Mouse (Mus musculus): Measurements from ENCODE around the gene Efcab12. TPM values are rescaled to one million over a fixed set of nuclear protein-coding genes. Genes with fewer than 3 reads are reported as not detected.

Efcab12 gene
- polyA plus RNA-seq, 1 experiment from 2014 or later: 0.91 TPM

DNA sequence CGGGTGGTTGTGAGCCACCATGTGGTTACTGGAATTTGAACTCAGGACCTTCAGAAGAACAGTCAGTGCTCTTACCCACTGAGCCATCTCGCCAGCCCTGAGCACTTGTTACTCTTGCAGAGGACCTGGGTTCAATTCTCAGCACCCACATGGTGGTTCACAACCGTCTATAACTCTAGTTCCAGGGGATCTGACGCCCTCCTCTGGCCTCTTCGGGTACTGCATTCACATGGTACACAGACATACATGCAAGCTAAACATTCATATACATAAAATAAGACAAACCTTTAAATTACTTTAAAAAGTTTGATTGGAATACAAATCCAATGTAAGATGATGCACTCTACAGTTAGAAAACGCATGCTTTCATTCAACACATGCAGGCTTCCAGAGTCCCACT, 66.0 kb downstream of the Efcab12 start:
- no peak for ATAC-seq (ENCODE audit: insufficient number of reproducible peaks, insufficient read depth, low FRiP score, low read depth)

DNA sequence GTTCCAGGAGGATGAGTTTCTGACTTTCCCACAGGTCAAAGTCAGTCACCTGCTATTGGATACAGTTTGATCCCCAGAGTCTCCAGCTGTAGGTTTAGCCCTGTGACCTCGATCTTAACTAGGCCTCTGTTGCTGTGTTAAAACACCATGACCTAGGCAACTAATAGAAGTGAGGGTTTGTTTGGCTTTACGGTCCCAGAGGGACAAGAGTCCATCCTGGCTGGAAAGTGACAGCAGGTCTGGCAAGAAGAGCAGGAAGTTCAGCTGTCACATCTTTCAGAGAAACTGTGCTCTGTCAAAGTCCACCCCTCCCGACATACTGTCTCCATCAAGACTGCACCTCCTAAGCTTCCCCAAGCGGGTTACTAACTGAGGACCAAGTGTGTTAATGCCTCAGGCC, 67.4 kb downstream of the Efcab12 start:
- H3K4me2 ChIP-seq (replicated peaks; ENCODE audit: low read depth, low read length): no peak overlapping the region
- WGBS: 62% methylated on average over 4 of the region's 4 CpGs
- no peak overlapping the region for H3K4me3 ChIP-seq (ENCODE audit: low read depth, low read length)
- ATAC-seq (ENCODE audit: insufficient number of reproducible peaks, insufficient read depth, low FRiP score, low read depth): no peak
- no peak overlapping the region for H3K27ac ChIP-seq (ENCODE audit: low read length)
- H3K4me1 ChIP-seq (ENCODE audit: control insufficient read depth, insufficient read depth, low read length): peaks cover 8% of the 10 kb centered on the region
- H3K36me3 ChIP-seq (ENCODE audit: control insufficient read depth, insufficient read depth, low read length): no peaks in the 10 kb centered on the region
- no peak overlapping the region for H3K9ac ChIP-seq (replicated peaks; ENCODE audit: low read depth, low read length)
- H3K9me3 ChIP-seq (ENCODE audit: control insufficient read depth, low read depth, low read length): no peaks in the 10 kb centered on the region
- H3K27me3 ChIP-seq (ENCODE audit: control insufficient read depth, insufficient read depth, low read length): no peaks in the 10 kb centered on the region

More for the DNA sequence above, 66.0 kb downstream of the Efcab12 start:
- Histone ChIP-seq H3K9me3 (ENCODE audit: control insufficient read depth, low read depth, low read length) (no peaks in the 10 kb centered on the region), H3K27me3 (ENCODE audit: control insufficient read depth, insufficient read depth, low read length) (no peaks in the 10 kb centered on the region), H3K27ac (ENCODE audit: low read length) (no peak overlapping the region), H3K4me3 (ENCODE audit: low read depth, low read length) (no peak overlapping the region), H3K4me2 (replicated peaks; ENCODE audit: low read depth, low read length) (no peak overlapping the region), H3K36me3 (ENCODE audit: control insufficient read depth, insufficient read depth, low read length) (no peaks in the 10 kb centered on the region), H3K9ac (replicated peaks; ENCODE audit: low read depth, low read length) (no peak overlapping the region), H3K4me1 (ENCODE audit: control insufficient read depth, insufficient read depth, low read length) (peaks cover 19% of the 10 kb centered on the region)
- 79% methylated on average over 6 of the region's 6 CpGs for WGBS

DNA sequence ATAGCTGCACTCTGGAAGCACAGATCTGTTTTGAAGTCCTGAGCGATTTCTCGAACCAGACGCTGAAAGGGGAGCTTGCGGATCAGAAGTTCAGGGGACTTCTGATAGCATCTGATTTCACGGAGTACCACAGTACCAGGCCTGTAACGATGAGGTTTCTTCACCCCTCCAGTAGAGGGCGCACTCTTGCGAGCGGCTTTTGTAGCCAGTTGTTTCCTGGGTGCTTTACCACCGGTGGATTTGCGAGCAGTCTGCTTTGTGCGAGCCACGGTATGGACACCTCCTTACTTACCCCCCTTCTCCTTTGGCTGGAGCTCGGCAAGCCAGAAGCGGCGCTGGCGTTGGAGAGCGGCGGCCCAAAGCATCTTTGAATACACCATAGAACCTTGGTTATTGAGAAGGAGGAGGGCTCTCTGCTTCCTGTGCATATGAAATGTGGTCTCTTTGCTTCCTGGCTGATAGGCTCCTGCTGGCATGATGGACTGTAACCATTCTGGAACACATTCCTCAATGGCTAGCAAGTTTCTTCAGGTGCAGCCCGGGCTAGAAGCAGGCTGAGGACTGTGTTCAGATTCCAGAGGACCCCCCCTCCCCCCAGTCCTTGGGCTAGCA, 68.0 kb downstream of the Efcab12 start:
- Histone ChIP-seq H3K9me3 (ENCODE audit: control insufficient read depth, low read depth, low read length) (no peaks in the 10 kb centered on the region), H3K4me3 (ENCODE audit: low read depth, low read length) (no peak overlapping the region), H3K9ac (replicated peaks; ENCODE audit: low read depth, low read length) (no peak overlapping the region), H3K27ac (ENCODE audit: low read length) (no peak overlapping the region), H3K27me3 (ENCODE audit: control insufficient read depth, insufficient read depth, low read length) (no peaks in the 10 kb centered on the region), H3K4me2 (replicated peaks; ENCODE audit: low read depth, low read length) (no peak overlapping the region), H3K4me1 (ENCODE audit: control insufficient read depth, insufficient read depth, low read length) (peaks cover 3% of the 10 kb centered on the region), H3K36me3 (ENCODE audit: control insufficient read depth, insufficient read depth, low read length) (no peaks in the 10 kb centered on the region)
- WGBS: 85% methylated on average over 20 of the region's 20 CpGs
- ATAC-seq (ENCODE audit: insufficient number of reproducible peaks, insufficient read depth, low FRiP score, low read depth): no peak

DNA sequence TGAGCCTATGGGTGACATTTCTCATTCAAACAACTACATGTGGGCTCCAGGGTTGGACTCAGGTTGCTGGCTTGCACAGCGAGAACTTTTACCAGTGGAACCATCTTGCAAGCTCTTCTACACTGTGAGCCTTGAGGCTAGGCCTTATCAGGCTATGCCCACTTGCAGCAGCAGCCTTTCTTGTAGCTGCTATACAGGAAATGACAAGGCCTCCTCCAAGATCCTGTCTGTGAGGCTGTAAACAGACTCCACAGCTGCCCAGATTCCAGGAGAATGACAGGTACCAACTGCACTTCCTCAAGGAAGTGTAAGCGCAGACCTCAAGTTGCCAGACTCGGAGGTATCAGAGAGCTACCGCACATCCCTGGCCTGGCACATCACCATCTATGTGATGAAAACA, 70.0 kb downstream of the Efcab12 start:
- 60% methylated on average over 4 of the region's 4 CpGs for WGBS
- H3K9me3 ChIP-seq (ENCODE audit: control insufficient read depth, low read depth, low read length): no peaks in the 10 kb centered on the region
- no peak for ATAC-seq (ENCODE audit: insufficient number of reproducible peaks, insufficient read depth, low FRiP score, low read depth)
- H3K36me3 ChIP-seq (ENCODE audit: control insufficient read depth, insufficient read depth, low read length): no peaks in the 10 kb centered on the region
- H3K9ac ChIP-seq (replicated peaks; ENCODE audit: low read depth, low read length): no peak overlapping the region
- H3K4me3 ChIP-seq (ENCODE audit: low read depth, low read length): no peak overlapping the region
- no peaks in the 10 kb centered on the region for H3K27me3 ChIP-seq (ENCODE audit: control insufficient read depth, insufficient read depth, low read length)
- H3K4me1 ChIP-seq (ENCODE audit: control insufficient read depth, insufficient read depth, low read length): peaks cover 9% of the 10 kb centered on the region; the same call in 1 of the 2 replicates
- H3K4me2 ChIP-seq (replicated peaks; ENCODE audit: low read depth, low read length): no peak overlapping the region
- no peak overlapping the region for H3K27ac ChIP-seq (ENCODE audit: low read length)

DNA sequence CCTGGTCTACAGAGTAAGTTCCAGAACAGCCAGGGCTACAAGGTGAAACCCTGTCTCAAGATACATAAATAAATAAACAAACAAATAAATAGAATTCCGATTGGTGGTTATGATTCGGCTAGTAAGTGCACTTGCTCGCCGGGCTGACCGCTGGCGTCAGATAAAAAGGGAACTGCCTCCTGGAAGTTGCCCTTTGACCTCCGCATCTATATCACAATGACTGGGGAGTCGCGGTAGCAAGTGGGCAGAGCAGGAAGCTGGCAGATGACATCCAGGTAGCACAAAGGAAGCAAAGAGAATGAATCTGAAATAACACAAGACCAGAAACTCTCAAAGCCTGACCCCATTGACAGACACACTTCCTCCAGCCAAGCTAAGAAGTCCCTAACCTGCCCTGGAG, 70.9 kb downstream of the Efcab12 start:
- Histone ChIP-seq H3K27me3 (ENCODE audit: control insufficient read depth, insufficient read depth, low read length) (no peaks in the 10 kb centered on the region), H3K9ac (replicated peaks; ENCODE audit: low read depth, low read length) (no peak overlapping the region), H3K4me2 (replicated peaks; ENCODE audit: low read depth, low read length) (no peak overlapping the region), H3K27ac (ENCODE audit: low read length) (no peak overlapping the region), H3K4me1 (ENCODE audit: control insufficient read depth, insufficient read depth, low read length) (peaks cover 9% of the 10 kb centered on the region; the same call in 1 of the 2 replicates), H3K36me3 (ENCODE audit: control insufficient read depth, insufficient read depth, low read length) (no peaks in the 10 kb centered on the region), H3K9me3 (ENCODE audit: control insufficient read depth, low read depth, low read length) (no peaks in the 10 kb centered on the region), H3K4me3 (ENCODE audit: low read depth, low read length) (no peak overlapping the region)
- 44% methylated on average over 9 of the region's 9 CpGs for WGBS
- ATAC-seq (ENCODE audit: insufficient number of reproducible peaks, insufficient read depth, low FRiP score, low read depth): no peak

DNA sequence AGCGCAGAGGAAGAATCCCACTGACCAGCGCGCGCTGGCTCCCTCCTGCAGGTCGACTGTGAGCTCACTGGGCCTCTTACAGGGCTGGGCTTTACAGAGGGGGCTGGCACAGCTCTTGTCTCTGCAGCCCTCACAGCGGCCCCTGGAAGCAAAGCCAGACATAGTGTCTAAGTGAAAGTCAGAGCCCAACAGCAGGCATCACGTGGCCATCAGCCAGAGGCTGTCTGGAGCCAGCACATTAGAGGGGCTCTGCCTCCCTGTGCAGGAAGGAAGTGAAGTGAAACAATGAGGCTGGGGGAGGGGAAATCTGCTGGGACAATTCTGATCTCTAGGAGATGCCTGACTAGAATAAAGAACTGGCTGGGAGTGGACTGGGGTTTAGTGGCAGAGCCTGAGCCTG, 74.0 kb downstream of the Efcab12 start:
- no peaks in the 10 kb centered on the region for H3K9me3 ChIP-seq (ENCODE audit: control insufficient read depth, low read depth, low read length)
- no peaks in the 10 kb centered on the region for H3K27me3 ChIP-seq (ENCODE audit: control insufficient read depth, insufficient read depth, low read length)
- peaks cover 16% of the 10 kb centered on the region; the same call in 1 of the 2 replicates for H3K4me1 ChIP-seq (ENCODE audit: control insufficient read depth, insufficient read depth, low read length)
- no peak overlapping the region for H3K4me2 ChIP-seq (replicated peaks; ENCODE audit: low read depth, low read length)
- no peak overlapping the region for H3K4me3 ChIP-seq (ENCODE audit: low read depth, low read length)
- peak; percentile 86 for ATAC-seq (ENCODE audit: insufficient number of reproducible peaks, insufficient read depth, low FRiP score, low read depth)
- no peak overlapping the region for H3K9ac ChIP-seq (replicated peaks; ENCODE audit: low read depth, low read length)
- H3K27ac ChIP-seq (ENCODE audit: low read length): peak overlapping the region; percentile 87
- 4% methylated on average over 7 of the region's 7 CpGs for WGBS
- H3K36me3 ChIP-seq (ENCODE audit: control insufficient read depth, insufficient read depth, low read length): no peaks in the 10 kb centered on the region

DNA sequence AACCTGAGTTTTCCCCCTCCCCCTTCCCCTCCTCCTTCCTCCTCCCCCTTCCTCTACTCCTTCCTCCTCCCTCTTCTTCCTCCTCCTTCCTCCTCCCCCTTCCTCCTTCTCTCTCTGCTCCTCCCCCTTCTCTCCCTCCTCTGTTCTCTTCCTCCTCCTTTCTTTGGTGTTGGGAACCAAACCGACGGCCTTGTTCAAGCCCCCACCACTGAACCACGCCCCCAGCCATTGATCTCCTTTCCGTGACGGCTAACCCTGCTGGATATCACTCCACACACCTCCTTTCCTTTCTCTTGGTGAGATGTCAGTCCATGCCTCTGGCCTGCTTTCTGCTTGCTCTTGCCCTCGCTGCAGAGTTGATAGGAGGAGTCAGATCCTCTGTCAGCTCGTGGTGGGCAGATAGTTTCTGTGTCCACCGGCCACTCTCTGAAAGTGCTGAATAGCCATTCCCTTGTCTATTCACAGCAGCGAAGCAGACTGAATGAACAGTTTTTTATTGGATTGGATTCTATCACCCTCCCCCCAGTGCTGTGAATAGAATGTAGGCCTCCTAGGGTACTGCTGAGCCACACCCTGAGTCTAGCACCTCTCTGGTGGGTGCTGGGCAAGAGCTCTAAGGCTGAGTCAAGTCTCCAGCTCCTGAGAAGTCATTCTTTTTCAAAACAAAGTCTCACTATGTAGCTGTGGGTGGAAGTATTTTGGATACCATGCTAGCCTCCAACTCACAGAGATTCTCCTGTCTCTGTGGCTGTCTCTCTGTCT, 76.0 kb downstream of the Efcab12 start, which contains the start of gene Tmem40:
TSS of gene Tmem40 (minus strand) at position 416 of the 762 bp plus-strand sequence.
- no peaks in the 10 kb centered on the region for H3K27me3 ChIP-seq (ENCODE audit: control insufficient read depth, insufficient read depth, low read length)
- H3K4me3 ChIP-seq (ENCODE audit: low read depth, low read length): no peak within 1 kb of the TSS
- H3K9me3 ChIP-seq (ENCODE audit: control insufficient read depth, low read depth, low read length): no peaks in the 10 kb centered on the region
- ATAC-seq (ENCODE audit: insufficient number of reproducible peaks, insufficient read depth, low FRiP score, low read depth): no peak
- H3K27ac ChIP-seq (ENCODE audit: low read length): peak within 1 kb of the TSS; percentile 55; the same call in 1 of the 2 replicates
- no peak within 1 kb of the TSS for H3K9ac ChIP-seq (replicated peaks; ENCODE audit: low read depth, low read length)
- peak within 1 kb of the TSS; percentile 20; the same call in 1 of the 2 replicates for H3K4me2 ChIP-seq (replicated peaks; ENCODE audit: low read depth, low read length)
- WGBS: 3% methylated on average over 9 of the region's 9 CpGs
- 0 out of 2 replicates have a peak, but pooled peaks cover 13% of the 10 kb centered on the region for H3K4me1 ChIP-seq (ENCODE audit: control insufficient read depth, insufficient read depth, low read length)
- no peaks in the 10 kb centered on the region for H3K36me3 ChIP-seq (ENCODE audit: control insufficient read depth, insufficient read depth, low read length)

DNA sequence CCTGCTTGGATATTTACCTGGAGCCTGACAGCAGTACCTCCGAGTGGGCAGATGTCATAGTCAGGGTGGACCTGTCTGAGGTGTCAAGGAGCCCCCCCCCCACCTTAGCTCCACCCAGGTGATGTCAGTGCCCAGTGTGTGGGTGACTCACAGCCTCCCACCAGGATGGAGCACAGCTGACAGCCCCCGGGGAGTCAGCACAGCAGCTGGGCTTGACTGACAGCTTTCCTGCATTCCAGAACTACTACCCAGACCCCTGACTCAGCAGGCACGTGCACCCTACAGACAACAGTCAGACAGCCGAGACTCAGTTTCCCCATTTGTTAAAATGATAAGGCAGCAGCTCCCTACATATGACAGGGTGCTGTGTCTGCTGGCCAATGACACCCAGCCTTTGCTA, 77.2 kb downstream of the Efcab12 start:
- Histone ChIP-seq H3K4me2 (replicated peaks; ENCODE audit: low read depth, low read length) (no peak overlapping the region), H3K9me3 (ENCODE audit: control insufficient read depth, low read depth, low read length) (no peaks in the 10 kb centered on the region), H3K36me3 (ENCODE audit: control insufficient read depth, insufficient read depth, low read length) (no peaks in the 10 kb centered on the region), H3K27me3 (ENCODE audit: control insufficient read depth, insufficient read depth, low read length) (no peaks in the 10 kb centered on the region), H3K27ac (ENCODE audit: low read length) (no peak overlapping the region), H3K9ac (replicated peaks; ENCODE audit: low read depth, low read length) (no peak overlapping the region), H3K4me3 (ENCODE audit: low read depth, low read length) (no peak overlapping the region), H3K4me1 (ENCODE audit: control insufficient read depth, insufficient read depth, low read length) (0 out of 2 replicates have a peak, but pooled peaks cover 13% of the 10 kb centered on the region)
- ATAC-seq (ENCODE audit: insufficient number of reproducible peaks, insufficient read depth, low FRiP score, low read depth): no peak
- WGBS: 44% methylated on average over 4 of the region's 4 CpGs

Data from stomach, embryonic 14.5 days (tissue).